In the genomic region with DNA sequence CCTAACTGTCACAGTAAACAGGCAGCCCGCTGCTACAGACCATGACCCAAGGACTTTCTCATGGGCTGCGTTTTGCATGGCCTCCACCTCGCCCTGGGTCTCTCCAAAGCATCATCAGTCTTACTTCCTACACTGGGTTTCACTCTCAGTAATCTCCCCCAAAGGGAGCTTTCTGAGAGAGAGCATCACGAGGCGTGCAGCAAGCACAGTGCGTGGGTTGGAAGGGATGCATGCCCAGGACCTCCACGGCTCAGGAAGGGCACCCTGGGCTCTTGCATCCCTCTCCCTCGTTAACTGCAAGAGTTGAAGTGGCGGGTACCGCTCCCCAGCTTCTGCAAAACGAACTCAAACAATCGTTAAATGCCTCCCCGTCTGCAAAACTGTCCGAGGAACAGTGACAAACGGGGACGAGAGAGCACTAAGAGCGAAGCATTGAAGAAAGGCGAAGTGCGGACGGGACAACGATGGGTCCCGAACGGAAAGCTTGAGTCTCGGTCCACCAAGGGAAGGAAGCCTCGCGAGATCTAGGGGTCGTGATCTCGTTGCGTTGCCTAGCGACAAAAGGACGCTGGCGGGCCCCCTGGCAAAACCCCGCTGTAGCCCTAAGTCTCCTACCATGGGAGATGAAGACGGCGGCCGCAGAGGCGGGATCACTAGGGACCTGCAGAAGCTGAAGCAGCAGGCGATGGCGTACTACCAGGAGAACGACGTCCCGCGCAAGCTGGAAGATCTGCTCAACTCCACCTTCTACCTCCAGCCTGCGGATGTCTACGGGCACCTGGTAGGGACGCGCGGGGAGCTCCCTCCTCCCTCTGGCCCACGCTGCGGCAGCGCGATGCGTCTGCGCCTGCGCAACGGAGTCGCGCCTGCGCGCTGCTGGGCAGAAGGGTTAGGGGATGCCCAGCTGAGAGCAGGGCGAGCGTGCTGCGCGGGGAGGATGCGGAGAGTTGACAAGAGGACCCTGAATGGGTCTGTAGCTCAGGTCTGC, we compare ENCODE assay signal across 8 mouse cellular contexts. TPM values are rescaled to one million over a fixed set of nuclear protein-coding genes. Genes with fewer than 3 reads are reported as not detected.
DNase-seq lines count a peak whose midpoint lies in the region; ATAC-seq lines count a peak whose summit lies in the region.

A gene (plus strand): TSS at position 585 of the 988 bp plus-strand sequence.
A gene (minus strand): TSS at position 814 of the 988 bp plus-strand sequence.

- under 1% methylated on average over 65 of the region's 65 CpGs for WGBS in hindbrain, embryonic 13.5 days

- no peaks in the 10 kb centered on the region for H3K36me3 ChIP-seq in hindbrain, embryonic 13.5 days

- H3K4me2 ChIP-seq in hindbrain, embryonic 13.5 days: peak within 1 kb of the TSS; percentile 94

- H3K9ac ChIP-seq in hindbrain, embryonic 13.5 days: peak within 1 kb of the TSS; percentile 83

- peak within 1 kb of the TSS; percentile 68 for H3K27ac ChIP-seq in hindbrain, embryonic 13.5 days

- DNase-seq in Muller cell, postnatal 12 days (ENCODE audit: inconsistent ontology term): peak; percentile 96
- peak; percentile 97 for DNase-seq in cerebellum, adult 9-10 months
- peak; percentile 92 to 96 for DNase-seq in frontal cortex, postnatal 14 days (ENCODE audit: low spot score in 2 of 2)
- peak; percentile 88 to 97 for DNase-seq in layer of hippocampus, postnatal 25 days (ENCODE audit: extremely low spot score in 1 of 2, low spot score in 1 of 2)
- DNase-seq in lung, postnatal 25 days (ENCODE audit: low spot score): peak; percentile 93
- DNase-seq in retina, embryonic 14.5 days (ENCODE audit: low spot score): peak; percentile 98
- peak; percentile 95 for DNase-seq in thymus, postnatal 4 days

- H3K9me3 ChIP-seq in hindbrain, embryonic 13.5 days: no peaks in the 10 kb centered on the region

- peaks cover 54% of the 10 kb centered on the region for H3K27me3 ChIP-seq in hindbrain, embryonic 13.5 days

- ATAC-seq in hindbrain, embryonic 13.5 days (ENCODE audit: low FRiP score): peak; percentile 97

- peaks cover 12% of the 10 kb centered on the region for H3K4me1 ChIP-seq in hindbrain, embryonic 13.5 days (replicated peaks)

- H3K4me3 ChIP-seq in hindbrain, embryonic 13.5 days: peak within 1 kb of the TSS; percentile 65

RNA-seq across cellular contexts. Expression of the first gene that starts in this region (rescaled TPM):
- polyA plus RNA-seq in hindbrain, embryonic 13.5 days (2015; fragmentation: Nextera tagmentation; extraction: Ambion mirVana): 1.0 and 2.4 TPM in 2 replicates
- total RNA-seq in layer of hippocampus, postnatal 25 days (2021): 1 to 10 TPM; 1.2 to 1.5 TPM

RNA-seq across cellular contexts. Expression of the second gene that starts in this region (rescaled TPM):
- 49.0 and 52.2 TPM in 2 replicates for polyA plus RNA-seq in hindbrain, embryonic 13.5 days (2015; fragmentation: Nextera tagmentation; extraction: Ambion mirVana)
- 100 to 1,000 TPM; 236 to 241 TPM for total RNA-seq in layer of hippocampus, postnatal 25 days (2021)

Comparison
In these comparisons a context has a peak if more than half of its experiments do, and no peak if none do; other contexts are left out.
1. Peak in every context shown above with its lines: DNase-seq, ATAC-seq, H3K4me3 ChIP-seq and H3K27ac ChIP-seq.